Mouse (Mus musculus) stomach, postnatal 0 days (tissue): Measurements from ENCODE around the gene Atp8a2. TPM values are rescaled to one million over a fixed set of nuclear protein-coding genes. Genes with fewer than 3 reads are reported as not detected.

Experiments
- ATAC-seq: fragments of 200-750 bp; cut with Nextera tagmentation; 2 replicates; pipeline ENCODE4 v1.8.0; 2017; ENCODE audit not compliant: low FRiP score, low TSS enrichment
- DNase-seq: peaks from one replicate; pipeline ENCODE4 v3.0.0-alpha.2; 2016; ENCODE audit warnings: low spot score
- H3K27ac ChIP-seq: fragments of 300-500 bp; sonication (generic); replicated peaks from 2 replicates; pipeline ENCODE4 v1.5.1; 2014; ENCODE audit warnings: mild to moderate bottlenecking, control low read depth
- H3K27me3 ChIP-seq: fragments of 300-500 bp; sonication (generic); 2 replicates; pipeline ENCODE4 v1.6.1; 2014; ENCODE audit warnings: low read length; ENCODE audit not compliant: control insufficient read depth, insufficient read depth
- H3K36me3 ChIP-seq: fragments of 300-500 bp; sonication (generic); 2 replicates; pipeline ENCODE4 v1.6.1; 2014; ENCODE audit warnings: low read length, mixed read lengths; ENCODE audit not compliant: control insufficient read depth, insufficient read depth
- H3K4me1 ChIP-seq: fragments of 300-500 bp; sonication (generic); replicated peaks from 2 replicates; pipeline ENCODE4 v1.6.1; 2014; ENCODE audit warnings: antibody characterized with exemption; ENCODE audit not compliant: control insufficient read depth, insufficient read depth
- H3K4me2 ChIP-seq: fragments of 300-500 bp; sonication (generic); replicated peaks from 2 replicates; pipeline ENCODE4 v1.6.1; 2014; ENCODE audit warnings: low read depth, mild to moderate bottlenecking, control low read depth, moderate library complexity
- H3K4me3 ChIP-seq: fragments of 300-500 bp; sonication (generic); 2 replicates; pipeline ENCODE4 v1.5.1; 2014; ENCODE audit warnings: low read depth, low read length, control low read depth
- H3K9ac ChIP-seq: fragments of 300-500 bp; sonication (generic); 2 replicates; pipeline ENCODE4 v1.6.1; 2014; ENCODE audit warnings: mild to moderate bottlenecking, low read length, control low read depth, mixed read lengths
- H3K9me3 ChIP-seq: fragments of 300-500 bp; sonication (generic); 2 replicates; pipeline ENCODE4 v1.6.1; 2016; ENCODE audit warnings: low read length; ENCODE audit not compliant: control insufficient read depth
- CTCF ChIP-seq: IDR thresholded peaks from 2 replicates; pipeline ENCODE4 v1.5.1; 2016; ENCODE audit warnings: antibody characterized with exemption, low read depth, mild to moderate bottlenecking, moderate library complexity
- EP300 ChIP-seq: optimal IDR thresholded peaks from 2 replicates; pipeline ENCODE3; 2016; ENCODE audit warnings: antibody characterized with exemption
- WGBS: fragments of 180-500 bp; shearing (Covaris S2); extraction: QIAGEN DNeasy Blood & Tissue Kit; methylation state at CpG from one replicate; pipeline ENCODE4 v1.1.7; 2014; 5-methylcytosine and 5-hydroxymethylcytosine counted together
- polyA plus RNA-seq: library from polyadenylated mRNA; unstranded; fragments of >200 nt; fragmentation: Nextera tagmentation; extraction: Ambion mirVana; gene quantifications from 2 replicates; pipeline ENCODE4 v1.2.1, GENCODE M21; 2015

The Atp8a2 gene
- 6.3 and 7.0 TPM in 2 replicates for polyA plus RNA-seq

DNA sequence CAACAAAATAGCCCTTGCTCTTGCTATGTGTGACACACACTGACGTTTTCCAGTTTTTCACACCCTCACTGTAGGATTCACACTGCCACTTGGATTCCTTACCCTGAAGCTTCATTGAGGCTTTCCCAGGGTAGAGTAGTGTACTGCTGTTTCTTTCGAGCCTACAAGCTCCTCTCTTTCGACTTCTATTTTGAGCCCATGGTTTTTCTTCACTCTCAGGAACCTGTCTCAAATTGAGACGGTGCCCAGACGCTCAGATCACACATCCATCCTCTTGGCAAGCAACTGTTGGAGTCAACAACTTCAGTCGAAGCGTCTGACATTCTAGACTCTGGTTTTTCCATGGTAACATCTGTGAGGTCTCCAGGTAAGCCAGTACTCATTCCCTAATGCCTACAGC is at the start of gene Atp8a2:
Atp8a2 (minus strand) TSS at position 296 of the 400 bp plus-strand sequence.
- ATAC-seq = no peak
- 57% methylated on average over 7 of the region's 7 CpGs for WGBS
- H3K4me1 ChIP-seq = no peaks in the 10 kb centered on the region

DNA sequence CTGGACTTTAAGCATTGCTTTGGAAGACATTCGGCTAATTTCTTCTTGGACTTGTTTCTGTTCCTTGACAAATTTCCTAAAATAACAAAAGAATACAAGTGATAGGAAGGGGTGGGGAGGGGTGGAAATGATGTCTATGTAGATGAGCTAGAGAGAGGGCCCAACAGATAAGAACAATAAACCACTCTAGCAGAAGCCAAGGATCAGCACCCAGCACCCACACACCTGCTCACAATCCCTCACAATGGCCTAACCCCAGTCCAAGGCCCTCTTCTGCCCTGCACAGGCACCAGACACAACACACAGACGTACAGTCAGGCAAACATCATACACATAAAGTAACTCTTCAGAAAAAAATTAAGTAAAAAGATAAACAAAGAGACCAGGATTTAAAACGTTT is 41.6 kb upstream of the Atp8a2 start:
- TF ChIP-seq EP300 (no peak), CTCF (no peak)
- H3K4me3 ChIP-seq = no peak overlapping the region
- no peak overlapping the region for H3K4me2 ChIP-seq
- H3K9ac ChIP-seq = no peak overlapping the region
- no peak overlapping the region for H3K27ac ChIP-seq
- 78% methylated on average over 3 of the region's 3 CpGs for WGBS
- no peaks in the 10 kb centered on the region for H3K4me1 ChIP-seq
- no peak for ATAC-seq
- H3K27me3 ChIP-seq = no peaks in the 10 kb centered on the region
- H3K36me3 ChIP-seq = peaks cover 9% of the 10 kb centered on the region
- H3K9me3 ChIP-seq = no peaks in the 10 kb centered on the region
- DNase-seq = no peak

More for the DNA sequence above, at the start of gene Atp8a2:
- H3K9ac ChIP-seq = no peak within 1 kb of the TSS
- H3K4me3 ChIP-seq = no peak within 1 kb of the TSS
- DNase-seq = no peak
- H3K4me2 ChIP-seq = no peak within 1 kb of the TSS
- H3K27ac ChIP-seq = no peak within 1 kb of the TSS
- H3K27me3 ChIP-seq = no peaks in the 10 kb centered on the region
- no peaks in the 10 kb centered on the region for H3K9me3 ChIP-seq
- TF ChIP-seq EP300 (no peak), CTCF (no peak)
- H3K36me3 ChIP-seq = no peaks in the 10 kb centered on the region

DNA sequence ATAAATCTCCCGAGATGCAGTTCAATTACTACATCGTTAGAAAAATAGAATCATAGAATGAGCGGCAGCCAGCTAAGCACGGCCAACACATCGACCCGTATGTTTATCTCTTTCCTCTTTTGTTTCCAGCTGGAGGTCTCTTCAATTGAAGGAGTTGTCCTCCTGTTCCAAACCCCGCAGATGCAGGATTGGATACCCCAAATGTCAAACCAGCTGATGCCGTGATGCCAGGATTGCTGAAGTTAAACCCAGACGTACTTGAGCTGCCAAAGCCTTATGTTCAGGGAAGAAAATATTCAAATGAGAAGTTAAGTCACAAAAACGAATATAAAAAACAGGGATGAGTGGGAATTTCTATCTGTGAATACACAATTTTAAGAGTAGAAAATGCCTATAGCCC is 22.9 kb upstream of the Atp8a2 start:
- H3K4me3 ChIP-seq = no peak overlapping the region
- no peak overlapping the region for H3K27ac ChIP-seq
- no peak for DNase-seq
- TF ChIP-seq EP300 (no peak), CTCF (no peak)
- no peaks in the 10 kb centered on the region for H3K9me3 ChIP-seq
- H3K4me2 ChIP-seq = no peak overlapping the region
- H3K27me3 ChIP-seq = no peaks in the 10 kb centered on the region
- H3K36me3 ChIP-seq = peaks cover 3% of the 10 kb centered on the region; the same call in 1 of the 2 replicates
- H3K9ac ChIP-seq = no peak overlapping the region
- 88% methylated on average over 10 of the region's 10 CpGs for WGBS
- no peaks in the 10 kb centered on the region for H3K4me1 ChIP-seq
- no peak for ATAC-seq

DNA sequence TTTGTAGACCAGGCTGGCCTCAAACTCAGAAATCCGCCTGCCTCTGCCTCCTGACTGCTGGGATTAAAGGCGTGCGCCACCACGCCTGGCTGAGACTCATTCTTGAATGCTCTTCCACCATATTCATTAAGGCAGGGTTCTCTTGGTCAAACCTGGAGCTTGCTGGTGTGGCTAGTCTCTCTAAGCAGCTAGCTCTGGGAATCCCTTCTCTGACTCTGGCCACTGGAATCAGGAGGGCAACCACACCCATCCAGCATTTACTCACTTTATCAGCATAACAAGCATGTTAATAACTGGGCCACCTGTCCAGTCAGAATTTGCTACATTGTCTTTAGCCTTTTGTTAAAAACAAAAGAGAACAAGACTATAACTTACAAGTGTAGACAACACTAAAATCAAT is 20.6 kb upstream of the Atp8a2 start:
- TF ChIP-seq EP300 (no peak), CTCF (no peak)
- Histone ChIP-seq H3K27ac (no peak overlapping the region), H3K4me2 (no peak overlapping the region), H3K9ac (no peak overlapping the region), H3K9me3 (no peaks in the 10 kb centered on the region), H3K36me3 (peaks cover 3% of the 10 kb centered on the region; the same call in 1 of the 2 replicates), H3K4me1 (no peaks in the 10 kb centered on the region), H3K27me3 (no peaks in the 10 kb centered on the region), H3K4me3 (no peak overlapping the region)
- DNase-seq (peak; percentile 36), ATAC-seq (peak; percentile 18; the same call in 1 of the 2 replicates)
- WGBS = 91% methylated on average over 4 of the region's 4 CpGs

DNA sequence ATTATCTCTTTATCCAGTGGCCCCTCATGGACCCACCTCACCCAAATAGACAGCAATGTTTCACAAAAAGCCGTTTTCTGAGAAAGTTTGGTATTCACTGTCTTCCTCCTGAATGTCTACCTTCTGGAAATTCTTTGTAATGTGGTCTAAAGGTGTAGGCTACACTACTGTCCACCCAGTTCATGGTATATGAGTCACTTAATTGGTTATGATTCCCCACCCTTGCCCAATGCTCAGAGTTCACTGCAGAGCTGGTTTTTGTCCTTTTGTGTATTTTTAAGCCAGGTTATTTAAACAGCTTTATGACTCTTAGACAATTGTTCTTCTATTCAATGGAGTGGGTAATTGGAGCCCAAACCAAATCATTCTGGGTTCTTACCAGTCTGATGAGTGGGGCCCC is 19.1 kb upstream of the Atp8a2 start:
- peak; percentile 87 for ATAC-seq

DNA sequence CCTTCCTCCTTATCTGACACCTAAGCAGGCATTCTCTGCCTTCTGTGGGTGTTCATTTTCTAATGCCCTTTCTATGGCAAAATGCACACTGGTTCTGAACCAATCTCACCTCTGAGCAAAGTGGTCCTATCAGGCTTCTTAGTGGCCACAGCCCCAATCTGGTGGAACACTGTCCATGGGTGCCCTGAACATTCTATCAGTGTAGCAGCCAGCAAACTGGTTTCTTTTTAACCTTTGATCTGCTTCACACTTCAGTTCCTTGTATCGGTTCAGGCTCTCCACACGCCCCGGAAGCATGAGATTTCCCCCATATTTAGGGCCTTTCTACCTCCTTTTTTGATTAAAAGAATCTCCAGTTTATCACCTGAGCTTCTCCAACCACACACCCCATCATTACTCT is 18.0 kb upstream of the Atp8a2 start:
- DNase-seq (peak; percentile 40), ATAC-seq (peak; percentile 72)
- Histone ChIP-seq H3K36me3 (no peaks in the 10 kb centered on the region), H3K9me3 (no peaks in the 10 kb centered on the region), H3K9ac (no peak overlapping the region), H3K4me3 (no peak overlapping the region), H3K27me3 (no peaks in the 10 kb centered on the region), H3K27ac (peak overlapping the region; percentile 83), H3K4me2 (no peak overlapping the region), H3K4me1 (no peaks in the 10 kb centered on the region)
- TF ChIP-seq CTCF = no peak
- TF ChIP-seq EP300 = no peak
- 76% methylated on average over 3 of the region's 3 CpGs for WGBS

More for the DNA sequence above, 19.1 kb upstream of the Atp8a2 start:
- WGBS = 53% methylated on average over 1 of the region's 1 CpGs
- Histone ChIP-seq H3K9ac (no peak overlapping the region), H3K27me3 (no peaks in the 10 kb centered on the region), H3K27ac (peak overlapping the region; percentile 83), H3K4me1 (no peaks in the 10 kb centered on the region), H3K36me3 (peaks cover 3% of the 10 kb centered on the region; the same call in 1 of the 2 replicates), H3K4me2 (no peak overlapping the region), H3K9me3 (no peaks in the 10 kb centered on the region), H3K4me3 (no peak overlapping the region)
- DNase-seq = peak; percentile 23
- no peak for TF ChIP-seq EP300
